Mouse (Mus musculus) hindbrain, embryonic 16.5 days (tissue): Measurements from ENCODE around the gene Pcid2. TPM values are rescaled to one million over a fixed set of nuclear protein-coding genes. Genes with fewer than 3 reads are reported as not detected.
A peak's percentile ranks its signal among the peaks of the same experiment; 100 is the strongest.
"Not testable (repeated sequence)": the region's sequence is repeated elsewhere in the genome, so short reads cannot be mapped to it uniquely, and the experiment has no call there.

Experiments
- ATAC-seq: fragments of 200-750 bp; cut with Nextera tagmentation; 2 replicates; pipeline ENCODE4 v1.8.0; 2017; ENCODE audit warnings: moderate TSS enrichment, moderate library complexity
- H3K27ac ChIP-seq: fragments of 300-500 bp; sonication (generic); 2 replicates; pipeline ENCODE4 v1.5.1; 2014; ENCODE audit warnings: low read depth, mild to moderate bottlenecking, control low read depth, low read length, moderate library complexity
- H3K27me3 ChIP-seq: fragments of 300-500 bp; sonication (generic); replicated peaks from 2 replicates; pipeline ENCODE4 v1.6.1; 2014; ENCODE audit warnings: low read length; ENCODE audit not compliant: control insufficient read depth, insufficient read depth
- H3K36me3 ChIP-seq: fragments of 300-500 bp; sonication (generic); 2 replicates; pipeline ENCODE4 v1.6.1; 2014; ENCODE audit warnings: mild to moderate bottlenecking, low read length, moderate library complexity, mixed read lengths; ENCODE audit not compliant: control insufficient read depth, insufficient read depth
- H3K4me1 ChIP-seq: fragments of 300-500 bp; sonication (generic); 2 replicates; pipeline ENCODE4 v1.6.1; 2014; ENCODE audit warnings: low read depth, low read length; ENCODE audit not compliant: control insufficient read depth, insufficient read depth
- H3K4me2 ChIP-seq: fragments of 300-500 bp; sonication (generic); 2 replicates; pipeline ENCODE4 v1.6.1; 2014; ENCODE audit warnings: mild to moderate bottlenecking, low read length, control low read depth, moderate library complexity
- H3K4me3 ChIP-seq: fragments of 300-500 bp; sonication (generic); 2 replicates; pipeline ENCODE4 v1.5.1; 2014; ENCODE audit warnings: mild to moderate bottlenecking, low read length, control low read depth, moderate library complexity
- H3K9ac ChIP-seq: fragments of 300-500 bp; sonication (generic); 2 replicates; pipeline ENCODE4 v1.6.1; 2014; ENCODE audit warnings: low read depth, mild to moderate bottlenecking, control low read depth, low read length, moderate library complexity
- H3K9me3 ChIP-seq: fragments of 300-500 bp; sonication (generic); 2 replicates; pipeline ENCODE4 v1.6.1; 2014; ENCODE audit warnings: mild to moderate bottlenecking, low read length, moderate library complexity; ENCODE audit not compliant: control insufficient read depth
- WGBS: fragments of 180-500 bp; shearing (Covaris S2); extraction: QIAGEN DNeasy Blood & Tissue Kit; methylation state at CpG from one replicate; pipeline ENCODE4 v1.1.7; 2014; 5-methylcytosine and 5-hydroxymethylcytosine counted together
- polyA plus RNA-seq: library from polyadenylated mRNA; unstranded; fragments of >200 nt; fragmentation: Nextera tagmentation; extraction: Ambion mirVana; gene quantifications from 2 replicates; pipeline ENCODE4 v1.2.1, GENCODE M21; 2015

The Pcid2 gene
- polyA plus RNA-seq: 36.8 and 41.2 TPM in 2 replicates

DNA sequence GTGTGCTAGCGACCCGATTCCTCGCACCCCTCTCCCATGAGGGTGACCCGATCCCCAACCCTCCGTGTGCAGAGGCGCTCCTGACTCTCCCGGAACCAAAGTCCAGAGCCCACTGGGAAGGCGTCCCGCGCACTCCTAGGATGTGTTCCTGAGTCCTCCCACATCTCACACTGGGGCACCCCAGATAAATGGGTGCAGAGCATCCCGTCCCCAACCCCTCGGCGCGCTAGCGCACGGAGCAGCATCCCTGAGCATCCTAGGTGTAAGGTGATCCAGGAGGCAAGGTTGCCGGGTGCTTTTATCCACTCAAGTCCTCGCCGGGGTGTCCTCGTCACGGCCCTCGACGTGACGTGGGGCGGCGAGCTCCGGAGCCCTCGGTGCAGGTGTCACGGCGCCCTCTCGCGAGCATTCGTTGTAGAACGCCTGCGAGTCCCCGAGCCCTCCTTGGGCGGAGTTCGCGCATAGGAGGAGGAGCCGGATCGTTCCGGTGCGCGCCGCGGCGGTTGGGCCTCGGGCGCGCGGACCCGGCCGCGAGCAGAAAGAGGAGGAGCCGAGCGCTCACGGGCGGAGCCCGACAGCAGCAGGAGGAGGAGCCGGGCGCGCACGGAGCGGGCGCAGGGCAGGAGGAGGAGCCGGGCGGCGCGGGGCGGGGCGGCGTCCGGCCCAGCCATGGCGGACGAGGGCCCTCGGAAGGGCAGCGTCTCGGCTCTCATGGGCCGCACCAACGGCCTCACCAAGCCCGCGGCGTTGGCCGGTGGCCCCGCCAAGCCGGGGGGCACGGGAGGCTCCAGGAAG, at the start of gene Pcid2, which contains the start of gene Cul4a:
Gene Pcid2 (minus strand): TSS at position 373 of the 795 bp plus-strand sequence.
Gene Cul4a (plus strand): TSS at position 535 of the 795 bp plus-strand sequence.
- Histone ChIP-seq H3K9me3 (no peaks in the 10 kb centered on the region), H3K27me3 (no peaks in the 10 kb centered on the region), H3K4me3 (peak within 1 kb of the TSS; percentile 92), H3K27ac (peak within 1 kb of the TSS; percentile 95), H3K4me1 (peaks cover 18% of the 10 kb centered on the region), H3K9ac (peak within 1 kb of the TSS; percentile 95), H3K4me2 (peak within 1 kb of the TSS; percentile 95), H3K36me3 (no peaks in the 10 kb centered on the region)
- peak; percentile 96 for ATAC-seq
- under 1% methylated on average over 78 of the region's 87 CpGs for WGBS

- ATAC-seq: no peak
- Histone ChIP-seq H3K4me2 (no peak overlapping the region), H3K36me3 (peaks cover 3% of the 10 kb centered on the region; the same call in 1 of the 2 replicates), H3K9ac (no peak overlapping the region), H3K4me3 (no peak overlapping the region), H3K27me3 (no peaks in the 10 kb centered on the region), H3K4me1 (peaks cover 4% of the 10 kb centered on the region), H3K27ac (no peak overlapping the region), H3K9me3 (no peaks in the 10 kb centered on the region)
- WGBS: 78% methylated on average over 9 of the region's 9 CpGs
These were observed 48.8 kb upstream of the Pcid2 start for GRCm38 (mm10) chr8:13154099-13154498.

- H3K4me2 ChIP-seq: no peak overlapping the region
- H3K9ac ChIP-seq: no peak overlapping the region
- no peaks in the 10 kb centered on the region for H3K9me3 ChIP-seq
- no peak overlapping the region for H3K27ac ChIP-seq
- H3K36me3 ChIP-seq: peaks cover 8% of the 10 kb centered on the region; the same call in 1 of the 2 replicates
- no peak for ATAC-seq
- WGBS: 100% methylated on average over 2 of the region's 2 CpGs
- no peak overlapping the region for H3K4me3 ChIP-seq
- no peaks in the 10 kb centered on the region for H3K4me1 ChIP-seq
- H3K27me3 ChIP-seq: no peaks in the 10 kb centered on the region
These were observed 45.7 kb upstream of the Pcid2 start for GRCm38 (mm10) chr8:13150929-13151328.

GRCm38 (mm10) chr8:13149866-13150265, 44.6 kb upstream of the Pcid2 start:
- no peak overlapping the region for H3K4me3 ChIP-seq
- no peaks in the 10 kb centered on the region for H3K4me1 ChIP-seq
- H3K36me3 ChIP-seq: peaks cover 12% of the 10 kb centered on the region; the same call in 1 of the 2 replicates
- 65% methylated on average over 5 of the region's 5 CpGs for WGBS
- H3K27ac ChIP-seq: no peak overlapping the region
- no peaks in the 10 kb centered on the region for H3K9me3 ChIP-seq
- H3K27me3 ChIP-seq: no peaks in the 10 kb centered on the region
- ATAC-seq: no peak
- H3K9ac ChIP-seq: no peak overlapping the region
- H3K4me2 ChIP-seq: no peak overlapping the region

DNA sequence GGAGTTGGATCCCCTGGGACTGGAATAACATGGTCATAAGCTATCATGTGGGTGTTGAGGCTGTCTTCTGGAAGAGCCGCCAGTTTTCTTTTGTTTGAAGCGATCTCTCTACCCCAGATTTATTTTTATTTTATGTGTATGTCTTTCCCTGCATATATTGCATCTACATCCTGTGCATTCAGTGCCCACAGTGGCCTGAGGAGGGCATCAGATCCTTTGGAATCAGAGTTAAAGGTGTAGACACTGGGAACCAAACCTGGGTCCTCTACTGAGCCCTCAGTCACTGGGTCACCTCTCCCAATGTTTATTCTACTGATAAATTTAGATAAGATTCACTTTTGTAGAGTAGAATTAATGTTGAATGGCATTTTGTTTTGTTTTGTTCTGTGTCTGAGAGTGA, 44.0 kb upstream of the Pcid2 start:
- Histone ChIP-seq H3K4me1 (no peaks in the 10 kb centered on the region), H3K27me3 (no peaks in the 10 kb centered on the region), H3K27ac (no peak overlapping the region), H3K9me3 (no peaks in the 10 kb centered on the region), H3K4me2 (no peak overlapping the region), H3K36me3 (peaks cover 16% of the 10 kb centered on the region; the same call in 1 of the 2 replicates), H3K9ac (no peak overlapping the region), H3K4me3 (no peak overlapping the region)
- 100% methylated on average over 2 of the region's 2 CpGs for WGBS
- no peak for ATAC-seq

GRCm38 (mm10) chr8:13148476-13148875, 43.2 kb upstream of the Pcid2 start:
- peaks cover 17% of the 10 kb centered on the region for H3K36me3 ChIP-seq
- 100% methylated on average over 2 of the region's 2 CpGs for WGBS
- no peaks in the 10 kb centered on the region for H3K4me1 ChIP-seq

DNA sequence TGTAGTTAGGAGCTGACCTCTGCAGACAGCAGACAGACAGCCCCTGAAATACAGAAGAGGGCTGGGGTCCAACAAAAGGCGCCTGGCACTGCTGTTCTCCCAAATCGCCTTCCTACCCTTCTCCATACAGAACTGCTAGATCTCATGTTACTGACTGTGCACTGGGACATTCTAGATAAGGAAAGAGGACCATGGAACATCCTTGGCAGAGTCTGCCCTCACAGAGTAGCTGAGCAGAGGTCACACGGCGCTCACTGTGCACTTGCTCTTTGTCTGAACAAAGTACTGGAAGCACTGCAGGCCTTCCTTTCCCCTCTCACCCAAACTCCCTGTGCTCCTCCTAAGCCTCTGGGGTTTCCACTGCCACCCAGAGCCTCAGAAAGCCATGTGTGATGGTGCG, 36.4 kb upstream of the Pcid2 start:
- Histone ChIP-seq H3K27ac (no peak overlapping the region), H3K27me3 (no peaks in the 10 kb centered on the region), H3K4me3 (no peak overlapping the region), H3K4me1 (no peaks in the 10 kb centered on the region), H3K4me2 (no peak overlapping the region), H3K9ac (no peak overlapping the region), H3K36me3 (peaks cover 63% of the 10 kb centered on the region), H3K9me3 (no peaks in the 10 kb centered on the region)
- ATAC-seq: no peak
- WGBS: 94% methylated on average over 5 of the region's 5 CpGs

More at GRCm38 (mm10) chr8:13148476-13148875, 43.2 kb upstream of the Pcid2 start:
- Histone ChIP-seq H3K9ac (no peak overlapping the region), H3K4me3 (no peak overlapping the region), H3K4me2 (no peak overlapping the region), H3K27ac (no peak overlapping the region), H3K27me3 (no peaks in the 10 kb centered on the region), H3K9me3 (no peaks in the 10 kb centered on the region)
- no peak for ATAC-seq

DNA sequence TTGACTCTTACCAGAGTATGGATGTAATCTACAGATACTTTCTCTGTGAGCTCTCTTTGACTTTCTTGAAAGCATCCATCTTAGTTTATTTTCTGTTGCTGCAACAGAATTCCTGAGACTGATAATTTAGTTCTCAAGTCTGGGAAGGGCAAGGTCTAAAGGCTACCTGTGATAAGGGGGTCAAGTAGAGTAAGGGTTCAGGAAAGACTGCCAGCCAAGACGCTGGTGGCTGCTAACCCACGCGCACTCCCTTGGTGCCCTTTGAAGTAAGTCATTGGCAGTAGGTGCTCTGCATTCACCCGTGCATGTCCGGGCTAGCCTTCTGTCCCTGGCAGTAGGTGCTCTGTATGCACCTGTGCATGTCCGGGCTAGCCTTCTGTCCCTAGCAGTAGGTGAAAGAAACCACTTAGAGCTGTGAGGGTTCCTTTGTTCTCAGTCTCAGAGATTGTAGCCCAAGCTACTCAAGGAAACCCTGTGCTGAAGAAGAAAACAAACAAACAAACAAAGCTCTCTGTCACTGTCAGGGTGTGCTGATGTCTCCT, 34.5 kb upstream of the Pcid2 start:
- no peak for ATAC-seq
- H3K27ac ChIP-seq: no peak overlapping the region
- over 99% methylated on average over 6 of the region's 6 CpGs for WGBS
- H3K9ac ChIP-seq: no peak overlapping the region
- H3K4me1 ChIP-seq: no peaks in the 10 kb centered on the region
- H3K9me3 ChIP-seq: no peaks in the 10 kb centered on the region
- H3K4me3 ChIP-seq: no peak overlapping the region
- H3K4me2 ChIP-seq: no peak overlapping the region
- peaks cover 75% of the 10 kb centered on the region for H3K36me3 ChIP-seq
- no peaks in the 10 kb centered on the region for H3K27me3 ChIP-seq

DNA sequence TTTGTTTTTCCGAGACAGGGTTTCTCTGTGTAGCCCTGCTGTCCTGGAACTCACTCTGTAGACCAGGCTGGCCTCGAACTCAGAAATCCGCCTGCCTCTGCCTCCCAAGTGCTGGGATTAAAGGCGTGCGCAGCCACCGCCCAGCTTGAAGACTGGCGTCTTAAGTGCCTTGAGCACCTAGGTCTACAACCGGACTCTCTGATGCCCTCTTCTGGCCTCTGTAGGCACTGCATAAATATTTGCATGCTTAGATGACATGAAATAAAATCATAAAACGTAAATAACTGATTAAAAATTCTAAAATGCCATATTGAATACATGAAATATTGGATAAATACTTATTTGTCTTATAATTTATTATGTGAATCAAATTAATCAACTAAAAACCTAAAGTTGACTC, 27.0 kb upstream of the Pcid2 start:
- not testable (repeated sequence) for H3K4me2 ChIP-seq, H3K9ac ChIP-seq, H3K4me3 ChIP-seq, H3K9me3 ChIP-seq, H3K4me1 ChIP-seq, H3K27ac ChIP-seq, H3K27me3 ChIP-seq, ATAC-seq
- H3K36me3 ChIP-seq: peaks cover 66% of the 10 kb centered on the region
- 67% methylated on average over 9 of the region's 9 CpGs for WGBS
